Mouse (Mus musculus) erythroblast, embryonic 14.5 days (primary cell): ENCODE results near the gene Slc16a10. TPM values are rescaled to one million over a fixed set of nuclear protein-coding genes. Genes with fewer than 3 reads are reported as not detected.

Experiments used
- H3K27me3 ChIP-seq: 2 replicates; pipeline ENCODE4 v1.6.1; 2012; ENCODE audit warnings: inconsistent platforms; ENCODE audit not compliant: control insufficient read depth
- H3K36me3 ChIP-seq: 2 replicates; pipeline ENCODE4 v1.6.1; 2012; ENCODE audit warnings: mild to moderate bottlenecking, inconsistent platforms; ENCODE audit not compliant: control insufficient read depth
- H3K4me1 ChIP-seq: 2 replicates; pipeline ENCODE4 v1.6.1; 2012; ENCODE audit warnings: inconsistent platforms; ENCODE audit not compliant: control insufficient read depth
- H3K4me3 ChIP-seq: replicated peaks from 2 replicates; pipeline ENCODE3; 2012; ENCODE audit warnings: moderate library complexity, mild to moderate bottlenecking, inconsistent platforms
- H3K9me3 ChIP-seq: 2 replicates; pipeline ENCODE4 v1.6.1; 2012; ENCODE audit warnings: low read length, inconsistent platforms, mixed read lengths; ENCODE audit not compliant: control insufficient read depth
- GATA1 ChIP-seq: IDR thresholded peaks from 2 replicates; pipeline ENCODE4 v1.6.1; 2012; ENCODE audit warnings: low read length, inconsistent platforms, mixed read lengths
- TAL1 ChIP-seq: IDR thresholded peaks from 3 replicates; pipeline ENCODE4 v1.6.1; 2012; ENCODE audit warnings: low read length, inconsistent platforms, mixed read lengths
- polyA plus RNA-seq: library from polyadenylated mRNA; stranded (reverse); fragments of >175 nt; gene quantifications from 2 replicates; pipeline ENCODE4 v1.2.3, GENCODE M21; 2012

The Slc16a10 gene
- polyA plus RNA-seq, 1 experiment = 11.1 TPM

DNA sequence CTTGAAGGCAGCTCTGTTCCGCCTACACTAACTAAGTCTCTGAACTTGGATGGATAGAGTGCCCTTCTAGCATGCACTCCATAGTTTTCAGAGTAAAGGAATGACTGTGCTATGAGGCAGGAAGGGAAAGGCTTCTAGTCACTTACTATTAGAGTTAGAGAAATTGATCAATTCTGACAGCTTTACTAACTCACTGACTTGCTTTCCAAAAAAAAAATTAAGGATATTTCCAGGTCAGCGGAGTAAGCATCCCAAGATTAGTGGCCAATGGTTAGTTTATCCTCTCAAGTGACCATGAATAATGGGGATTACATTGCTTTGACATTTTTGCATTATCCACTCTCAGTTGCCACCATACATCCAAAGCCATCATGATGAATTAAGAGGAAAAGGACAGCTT is 18.0 kb downstream of the Slc16a10 start:
- H3K4me3 ChIP-seq = no peak overlapping the region
- H3K27me3 ChIP-seq = no peaks in the 10 kb centered on the region
- H3K36me3 ChIP-seq = peaks cover 91% of the 10 kb centered on the region
- TF ChIP-seq TAL1 (no peak), GATA1 (no peak)
- H3K9me3 ChIP-seq = no peaks in the 10 kb centered on the region
- H3K4me1 ChIP-seq = peaks cover 91% of the 10 kb centered on the region

DNA sequence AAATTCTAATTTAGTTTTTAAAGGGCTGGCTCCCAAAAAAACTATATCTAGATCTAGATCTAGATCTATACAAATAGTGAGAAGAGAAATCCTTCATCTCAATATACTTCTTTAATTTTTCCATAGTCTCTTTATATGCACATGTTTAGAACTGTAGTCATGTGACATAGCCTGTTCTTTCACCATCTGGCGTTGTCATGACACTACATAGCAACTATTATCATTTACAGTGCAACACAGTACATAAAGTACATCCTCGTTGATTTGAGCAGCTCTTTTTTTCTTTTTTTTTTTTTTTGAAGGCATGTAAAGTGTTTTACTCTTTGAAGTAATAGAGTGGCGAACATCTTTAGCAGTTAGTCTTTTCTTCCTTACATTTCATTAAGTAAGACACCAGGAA is 22.6 kb downstream of the Slc16a10 start:
- Histone ChIP-seq H3K27me3 (no peaks in the 10 kb centered on the region), H3K4me3 (no peak overlapping the region), H3K36me3 (peaks cover 99% of the 10 kb centered on the region), H3K4me1 (peaks cover 79% of the 10 kb centered on the region), H3K9me3 (no peaks in the 10 kb centered on the region)
- no peak for TF ChIP-seq GATA1
- TF ChIP-seq TAL1 = no peak

DNA sequence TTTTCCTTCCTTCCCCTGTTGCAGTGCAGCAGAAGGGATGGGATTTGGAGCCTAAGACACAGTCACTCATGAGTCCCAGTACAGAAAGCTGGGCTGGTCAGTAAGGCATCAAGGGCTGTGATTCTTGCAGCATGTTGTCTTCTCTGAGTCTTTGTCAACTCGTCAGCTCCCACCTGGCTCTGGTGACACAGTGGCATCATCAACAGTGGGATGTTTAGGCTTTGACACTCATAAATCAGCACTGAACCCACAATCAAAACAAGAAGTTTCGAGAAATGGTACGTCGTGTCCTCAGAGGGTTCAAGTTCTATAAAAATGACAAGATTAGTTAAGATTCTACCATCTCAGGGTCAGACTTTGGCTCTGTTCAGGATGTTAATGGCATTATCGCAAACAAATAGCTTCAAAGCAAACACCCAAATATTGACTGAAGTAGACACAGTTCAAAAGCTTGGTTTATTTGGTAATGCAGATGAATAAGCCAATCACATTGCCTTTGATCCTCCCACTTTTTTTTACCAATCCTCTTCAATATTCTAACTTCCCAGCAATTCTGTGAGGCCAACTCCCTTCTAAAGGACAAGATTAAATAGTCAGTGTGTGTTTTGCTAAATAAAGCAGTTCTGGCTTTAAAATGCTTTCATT is 23.2 kb downstream of the Slc16a10 start:
- TF ChIP-seq TAL1 = no peak
- TF ChIP-seq GATA1 = no peak
- peaks cover 99% of the 10 kb centered on the region for H3K36me3 ChIP-seq

DNA sequence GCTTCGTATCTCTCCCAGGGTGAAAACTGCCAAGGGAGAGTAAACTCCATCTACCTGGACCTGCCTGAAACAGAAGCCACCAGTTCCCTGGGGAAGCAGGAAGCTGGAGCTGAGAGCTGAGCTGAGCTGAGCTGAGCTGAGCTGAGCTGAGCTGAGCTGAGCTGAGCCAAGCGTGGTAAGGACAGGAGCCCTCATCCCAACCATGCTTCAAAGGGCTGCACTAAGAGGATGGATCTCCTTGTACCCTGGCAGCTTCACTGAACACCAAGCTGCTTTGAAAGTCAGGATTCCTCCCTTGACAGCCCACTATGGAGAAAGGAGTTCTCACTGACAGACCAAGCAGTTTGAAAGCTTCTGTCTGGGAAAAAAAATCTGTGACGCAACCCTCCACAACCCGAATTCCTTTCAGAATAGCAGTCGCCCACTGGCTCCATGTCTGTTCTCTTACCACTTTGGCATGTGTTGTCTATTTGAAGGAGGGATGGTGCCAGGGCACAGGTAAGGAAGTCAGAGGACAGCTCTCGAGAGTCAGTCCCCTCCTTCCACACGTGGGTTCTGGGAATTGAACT is 28.5 kb downstream of the Slc16a10 start:
- peaks cover 96% of the 10 kb centered on the region for H3K36me3 ChIP-seq
- H3K9me3 ChIP-seq = no peaks in the 10 kb centered on the region
- no peaks in the 10 kb centered on the region for H3K27me3 ChIP-seq
- H3K4me3 ChIP-seq = no peak overlapping the region
- H3K4me1 ChIP-seq = peaks cover 80% of the 10 kb centered on the region
- TF ChIP-seq TAL1 = no peak

More for the DNA sequence above, 23.2 kb downstream of the Slc16a10 start:
- Histone ChIP-seq H3K27me3 (no peaks in the 10 kb centered on the region), H3K4me3 (no peak overlapping the region), H3K4me1 (peaks cover 77% of the 10 kb centered on the region), H3K9me3 (no peaks in the 10 kb centered on the region)

DNA sequence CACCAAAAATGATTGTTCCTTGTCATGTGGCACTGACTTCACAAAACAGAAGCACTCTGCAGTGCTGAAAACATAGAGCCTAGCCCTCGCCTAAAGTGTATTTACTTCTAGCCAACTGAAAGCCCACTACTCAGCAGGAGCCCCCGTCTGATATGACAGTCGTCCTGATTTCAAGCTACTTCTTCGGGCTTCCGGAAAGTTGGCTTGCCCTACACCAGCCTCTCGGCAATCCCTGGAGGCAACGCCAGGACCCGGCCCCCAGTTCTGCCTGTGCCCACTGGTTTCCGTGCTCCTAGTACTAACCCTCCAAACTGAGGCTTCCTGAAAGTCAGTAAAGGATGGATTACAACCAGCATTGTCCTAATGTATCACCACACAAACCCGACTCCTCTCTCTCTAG is 29.8 kb downstream of the Slc16a10 start:
- peaks cover 96% of the 10 kb centered on the region for H3K36me3 ChIP-seq
- TF ChIP-seq TAL1 (no peak), GATA1 (no peak)
- H3K9me3 ChIP-seq = no peaks in the 10 kb centered on the region
- H3K27me3 ChIP-seq = no peaks in the 10 kb centered on the region
- H3K4me1 ChIP-seq = peaks cover 81% of the 10 kb centered on the region
- no peak overlapping the region for H3K4me3 ChIP-seq

DNA sequence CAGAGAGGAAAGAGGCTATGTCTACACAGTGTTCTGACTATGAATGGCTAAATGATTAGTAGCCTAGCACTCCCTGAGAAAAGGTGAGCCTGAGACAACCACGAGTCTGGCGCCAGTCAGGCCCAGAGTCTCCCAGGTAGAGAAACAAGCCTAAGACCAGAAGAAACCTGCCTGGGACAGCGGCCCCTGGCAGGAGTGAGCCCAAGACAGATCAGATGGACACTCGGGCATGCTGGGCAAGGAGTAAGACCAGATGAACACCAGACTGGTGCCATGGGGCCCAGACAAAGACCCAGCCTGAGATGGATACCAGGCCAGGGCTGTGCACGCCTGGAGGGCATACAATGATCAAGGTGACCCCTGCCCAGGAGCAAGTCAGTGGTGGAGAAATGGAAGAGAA is 32.5 kb downstream of the Slc16a10 start:
- no peaks in the 10 kb centered on the region for H3K9me3 ChIP-seq
- H3K4me1 ChIP-seq = peaks cover 88% of the 10 kb centered on the region
- no peaks in the 10 kb centered on the region for H3K27me3 ChIP-seq
- H3K4me3 ChIP-seq = no peak overlapping the region
- TF ChIP-seq TAL1 = no peak
- TF ChIP-seq GATA1 = no peak
- H3K36me3 ChIP-seq = peaks cover 96% of the 10 kb centered on the region

DNA sequence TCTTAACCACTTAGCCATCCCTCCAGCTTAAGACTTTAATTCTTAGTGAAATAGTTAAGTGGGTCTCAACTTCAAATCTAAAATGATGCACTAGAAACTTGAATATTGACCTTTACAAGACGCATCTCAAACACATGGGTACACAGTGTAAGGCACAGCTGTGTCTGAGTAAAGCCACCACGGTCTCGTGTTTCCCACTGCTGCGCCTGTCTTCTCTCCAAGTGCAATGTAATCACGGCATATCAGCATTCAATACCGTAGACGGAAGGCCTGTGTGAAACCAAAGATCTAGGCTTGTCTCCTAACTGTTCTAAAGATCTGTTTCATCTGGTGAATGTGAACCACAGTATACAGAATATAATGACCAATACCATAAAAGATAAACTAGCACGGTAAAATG is 33.1 kb downstream of the Slc16a10 start:
- TF ChIP-seq GATA1 = no peak
- no peak for TF ChIP-seq TAL1
- peaks cover 95% of the 10 kb centered on the region for H3K36me3 ChIP-seq
- H3K27me3 ChIP-seq = no peaks in the 10 kb centered on the region
- no peaks in the 10 kb centered on the region for H3K9me3 ChIP-seq
- H3K4me1 ChIP-seq = peaks cover 85% of the 10 kb centered on the region
- H3K4me3 ChIP-seq = no peak overlapping the region

DNA sequence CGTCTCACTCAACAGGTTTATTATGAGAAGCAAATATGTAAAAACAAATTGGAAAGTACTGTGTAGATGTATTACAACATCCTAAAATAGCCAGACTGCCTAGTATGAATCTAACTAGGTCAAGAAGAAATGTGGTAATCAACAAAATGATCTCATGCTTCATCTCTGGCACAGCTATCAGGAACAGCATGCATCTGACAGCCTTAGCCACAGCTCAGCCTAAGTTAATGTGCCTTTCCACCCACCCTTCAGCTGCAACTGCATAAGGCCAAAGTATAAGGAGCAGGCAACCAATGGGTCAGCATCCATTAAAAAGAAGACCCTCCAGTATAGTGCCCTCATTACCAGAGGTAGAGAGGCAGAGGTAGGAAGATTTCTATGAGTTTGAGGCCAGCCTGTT is 34.1 kb downstream of the Slc16a10 start:
- Histone ChIP-seq H3K4me3 (no peak overlapping the region), H3K27me3 (no peaks in the 10 kb centered on the region), H3K4me1 (peaks cover 82% of the 10 kb centered on the region), H3K9me3 (no peaks in the 10 kb centered on the region), H3K36me3 (peaks cover 93% of the 10 kb centered on the region)
- TF ChIP-seq TAL1 = no peak
- no peak for TF ChIP-seq GATA1

DNA sequence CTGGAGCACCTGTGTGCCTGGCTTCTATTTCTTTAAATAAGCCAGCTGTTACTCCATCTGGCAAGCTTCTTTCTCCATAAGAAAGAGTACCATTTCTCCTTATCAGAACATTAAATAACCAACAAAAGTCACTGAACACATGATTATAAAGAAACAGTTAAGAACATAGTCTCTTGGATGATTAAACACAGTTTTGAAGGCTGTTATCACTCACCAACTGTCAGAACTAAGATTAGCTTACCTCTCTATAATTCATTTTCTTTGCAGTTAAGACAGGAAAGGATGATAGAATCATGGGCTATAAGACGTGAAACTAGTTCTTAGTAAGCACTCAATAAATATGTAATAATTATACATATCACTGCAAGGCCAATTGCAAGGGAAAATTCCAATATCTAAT is 36.9 kb downstream of the Slc16a10 start:
- no peak for TF ChIP-seq GATA1
- Histone ChIP-seq H3K9me3 (no peaks in the 10 kb centered on the region), H3K36me3 (peaks cover 89% of the 10 kb centered on the region), H3K4me3 (no peak overlapping the region), H3K4me1 (peaks cover 67% of the 10 kb centered on the region), H3K27me3 (no peaks in the 10 kb centered on the region)

DNA sequence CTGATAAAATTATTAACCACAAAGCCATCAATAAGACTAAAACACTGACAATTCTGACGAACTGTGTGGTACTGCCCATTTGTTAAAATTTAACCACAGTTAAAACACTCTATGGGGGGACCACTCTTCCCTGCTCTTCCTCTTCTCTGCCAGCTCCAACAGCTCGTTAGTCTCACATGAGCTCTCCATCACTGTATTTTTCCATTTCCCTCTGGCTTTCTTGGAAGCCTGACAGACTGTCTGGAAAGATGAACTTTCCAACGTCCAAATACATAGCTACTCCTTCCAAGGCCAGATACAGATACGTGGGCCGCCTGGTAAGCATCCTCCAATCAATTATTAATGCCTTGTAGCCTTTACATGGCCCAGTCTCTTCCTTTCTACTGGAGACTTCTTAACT is 38.3 kb downstream of the Slc16a10 start:
- TF ChIP-seq TAL1 (no peak), GATA1 (no peak)
- H3K4me1 ChIP-seq = peaks cover 54% of the 10 kb centered on the region

More for the DNA sequence above, 38.3 kb downstream of the Slc16a10 start:
- H3K9me3 ChIP-seq = no peaks in the 10 kb centered on the region
- H3K27me3 ChIP-seq = no peaks in the 10 kb centered on the region
- H3K36me3 ChIP-seq = peaks cover 89% of the 10 kb centered on the region
- H3K4me3 ChIP-seq = no peak overlapping the region
